Mouse (Mus musculus) erythroblast, embryonic 14.5 days (primary cell): ENCODE results near the gene Dyrk3.

Experiments
- GATA1 ChIP-seq: IDR thresholded peaks from 2 replicates; pipeline ENCODE4 v1.6.1; 2012; ENCODE audit warnings: low read length, inconsistent platforms, mixed read lengths
- TAL1 ChIP-seq: IDR thresholded peaks from 3 replicates; pipeline ENCODE4 v1.6.1; 2012; ENCODE audit warnings: low read length, inconsistent platforms, mixed read lengths

- TF ChIP-seq GATA1, result no peak
- no peak for TF ChIP-seq TAL1
These were observed 36.2 kb upstream of the Dyrk3 start for GRCm38 (mm10) chr1:131174299-131174861.
